Mouse (Mus musculus) kidney, embryonic 15.5 days (tissue): ENCODE results near the gene E130308A19Rik. TPM values are rescaled to one million over a fixed set of nuclear protein-coding genes. Genes with fewer than 3 reads are reported as not detected.

ENCODE experiments used
- ATAC-seq: fragments of 200-750 bp; cut with Nextera tagmentation; replicated peaks from 2 replicates; pipeline ENCODE4 v1.8.0; 2017; ENCODE audit warnings: moderate TSS enrichment; ENCODE audit not compliant: low FRiP score
- H3K27ac ChIP-seq: fragments of 300-500 bp; sonication (generic); 2 replicates; pipeline ENCODE4 v1.5.1; 2015; ENCODE audit warnings: mild to moderate bottlenecking, inconsistent platforms
- H3K27me3 ChIP-seq: fragments of 300-500 bp; sonication (generic); 2 replicates; pipeline ENCODE4 v1.6.1; 2015; ENCODE audit warnings: inconsistent platforms
- H3K36me3 ChIP-seq: fragments of 300-500 bp; sonication (generic); 2 replicates; pipeline ENCODE4 v1.6.1; 2015; ENCODE audit warnings: inconsistent platforms
- H3K4me1 ChIP-seq: fragments of 300-500 bp; sonication (generic); 2 replicates; pipeline ENCODE4 v1.6.1; 2015; ENCODE audit warnings: inconsistent platforms
- H3K4me2 ChIP-seq: fragments of 300-500 bp; sonication (generic); 2 replicates; pipeline ENCODE4 v1.6.1; 2015; ENCODE audit warnings: moderate library complexity, mild to moderate bottlenecking, inconsistent platforms
- H3K4me3 ChIP-seq: fragments of 300-500 bp; sonication (generic); replicated peaks from 2 replicates; pipeline ENCODE4 v1.5.1; 2015; ENCODE audit warnings: mild to moderate bottlenecking, inconsistent platforms
- H3K9ac ChIP-seq: fragments of 300-500 bp; sonication (generic); 2 replicates; pipeline ENCODE4 v1.6.1; 2015; ENCODE audit warnings: mild to moderate bottlenecking, inconsistent platforms
- H3K9me3 ChIP-seq: fragments of 300-500 bp; sonication (generic); replicated peaks from 2 replicates; pipeline ENCODE4 v1.6.1; 2016; ENCODE audit warnings: inconsistent platforms
- WGBS: fragments of 180-500 bp; shearing (Covaris S2); methylation state at CpG from one replicate; pipeline ENCODE4 v1.1.7; 2015; ENCODE audit warnings: mixed read lengths; 5-methylcytosine and 5-hydroxymethylcytosine counted together
- polyA plus RNA-seq: library from polyadenylated mRNA; unstranded; fragments of >200 nt; fragmentation: Nextera tagmentation; extraction: Ambion mirVana; gene quantifications from 2 replicates; pipeline ENCODE4 v1.2.1, GENCODE M21; 2015

E130308A19Rik gene
- polyA plus RNA-seq, 1 experiment from 2014 or later = 35.6 TPM

DNA sequence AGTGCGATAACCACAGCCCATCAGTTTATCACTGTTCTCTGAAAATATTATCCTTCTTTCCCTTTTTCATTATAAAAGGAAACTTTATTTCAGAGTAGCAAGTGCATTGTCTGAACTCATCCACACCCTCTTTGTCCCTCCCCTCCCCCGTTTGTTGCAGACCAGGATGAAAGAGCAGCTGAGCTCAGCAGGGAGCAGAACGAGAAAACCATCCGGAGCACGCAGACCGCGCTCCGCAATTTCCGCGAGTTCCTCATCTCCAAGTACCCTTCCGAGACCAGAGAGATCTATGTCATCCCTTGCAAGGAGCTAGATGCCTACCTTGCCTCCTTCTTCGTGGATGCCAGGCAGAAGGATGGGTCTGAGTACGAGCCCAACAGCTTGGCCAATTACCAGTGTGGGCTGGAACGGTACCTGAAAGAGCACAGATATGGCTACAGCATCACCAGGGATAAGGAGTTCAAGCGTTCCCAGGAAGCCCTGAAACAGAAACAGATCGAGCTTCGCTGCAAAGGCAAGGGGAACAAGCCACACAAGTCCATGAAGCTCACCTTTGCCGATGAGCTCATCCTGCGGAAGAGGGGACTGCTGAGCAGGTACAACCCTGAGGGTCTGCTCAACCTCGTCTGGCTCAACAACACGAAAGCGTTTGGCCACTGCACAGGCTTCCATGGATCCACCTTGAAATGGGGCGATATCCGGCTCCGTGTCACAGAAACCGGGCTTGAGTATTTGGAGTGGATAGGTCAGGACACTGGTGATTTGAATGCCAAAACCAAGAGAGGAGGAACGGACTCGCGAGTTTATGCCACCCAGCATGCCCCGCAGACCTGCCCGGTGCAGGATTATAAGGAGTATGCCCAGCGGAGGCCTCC, 93.7 kb downstream of the E130308A19Rik start:
- H3K4me2 ChIP-seq = no peak overlapping the region
- no peaks in the 10 kb centered on the region for H3K27me3 ChIP-seq
- H3K27ac ChIP-seq = peak overlapping the region; percentile 70; the same call in 1 of the 2 replicates
- peaks cover 48% of the 10 kb centered on the region for H3K4me1 ChIP-seq
- 0 out of 2 replicates have a peak, but pooled peaks cover 12% of the 10 kb centered on the region for H3K36me3 ChIP-seq
- ATAC-seq = no peak
- H3K4me3 ChIP-seq = no peak overlapping the region
- 88% methylated on average over 32 of the region's 32 CpGs for WGBS
- H3K9ac ChIP-seq = no peak overlapping the region
- no peaks in the 10 kb centered on the region for H3K9me3 ChIP-seq

DNA sequence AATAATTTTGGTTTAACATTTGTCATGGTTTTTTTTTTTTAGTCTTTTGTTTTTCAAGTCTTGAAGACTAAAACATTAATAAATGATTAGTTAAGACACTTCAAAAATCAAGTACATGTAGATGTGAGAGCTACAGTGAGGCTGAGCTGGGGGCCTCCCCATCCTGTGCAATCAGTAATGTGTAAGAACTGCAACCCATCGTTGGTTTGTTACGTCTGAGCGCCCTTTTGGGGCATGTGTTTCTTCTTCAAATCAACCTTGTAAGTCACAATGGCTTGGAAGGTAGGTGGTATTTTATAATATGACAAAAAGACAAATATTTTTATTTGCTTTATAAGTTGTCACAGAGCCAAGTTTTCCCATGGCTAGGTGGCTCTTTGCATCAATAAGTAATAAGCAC, 95.8 kb downstream of the E130308A19Rik start:
- no peak overlapping the region for H3K27ac ChIP-seq
- no peak for ATAC-seq
- peaks cover 32% of the 10 kb centered on the region for H3K4me1 ChIP-seq
- WGBS = 56% methylated on average over 3 of the region's 3 CpGs
- no peak overlapping the region for H3K9ac ChIP-seq
- no peak overlapping the region for H3K4me3 ChIP-seq
- 0 out of 2 replicates have a peak, but pooled peaks cover 12% of the 10 kb centered on the region for H3K36me3 ChIP-seq
- no peaks in the 10 kb centered on the region for H3K27me3 ChIP-seq
- no peaks in the 10 kb centered on the region for H3K9me3 ChIP-seq
- no peak overlapping the region for H3K4me2 ChIP-seq

DNA sequence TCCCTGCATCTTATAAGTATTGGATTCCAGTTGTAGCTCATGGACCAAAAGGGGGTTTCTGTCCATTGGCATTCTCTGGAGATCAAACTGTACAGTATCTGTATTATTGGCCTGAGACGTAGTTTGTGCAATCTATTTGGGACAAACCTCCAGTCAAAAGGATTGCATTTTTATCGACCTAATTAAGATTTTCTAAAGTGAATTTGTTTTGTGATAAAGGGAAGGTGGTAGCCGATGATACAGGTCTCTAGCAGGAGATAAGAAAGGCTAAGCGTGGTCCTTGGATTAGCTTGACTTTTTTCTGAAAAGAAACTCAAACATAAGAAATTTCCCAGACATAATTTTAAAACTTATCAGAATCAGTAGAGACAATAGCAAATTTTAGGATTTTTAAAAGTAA, 99.6 kb downstream of the E130308A19Rik start:
- no peak overlapping the region for H3K4me2 ChIP-seq
- WGBS = 89% methylated on average over 4 of the region's 4 CpGs

DNA sequence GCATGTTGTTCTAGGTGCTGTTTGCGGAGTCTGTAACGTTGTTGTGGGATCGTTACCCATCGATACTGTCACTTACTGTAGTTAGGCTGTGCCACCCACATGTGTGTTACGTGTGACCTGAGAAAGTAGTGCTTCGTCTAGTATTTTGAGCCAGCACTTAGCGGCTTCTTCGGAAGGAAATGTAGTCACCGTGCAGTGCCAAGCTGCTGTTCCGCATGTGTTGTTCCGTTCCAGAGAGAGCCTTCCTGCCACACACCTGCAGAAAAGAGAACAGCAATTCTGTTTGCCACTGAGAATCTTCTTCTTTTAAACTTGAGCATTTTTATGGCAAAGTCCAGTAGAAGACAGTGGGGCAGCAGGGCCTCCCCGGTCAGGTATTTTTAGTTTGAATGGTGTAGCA, 100.5 kb downstream of the E130308A19Rik start:
- H3K4me1 ChIP-seq = peaks cover 11% of the 10 kb centered on the region; the same call in 1 of the 2 replicates
- ATAC-seq = no peak
- H3K36me3 ChIP-seq = no peaks in the 10 kb centered on the region
- no peak overlapping the region for H3K4me3 ChIP-seq
- no peak overlapping the region for H3K4me2 ChIP-seq
- H3K27me3 ChIP-seq = no peaks in the 10 kb centered on the region
- WGBS = 85% methylated on average over 12 of the region's 12 CpGs
- H3K9ac ChIP-seq = no peak overlapping the region
- no peaks in the 10 kb centered on the region for H3K9me3 ChIP-seq
- no peak overlapping the region for H3K27ac ChIP-seq

More for the DNA sequence above, 99.6 kb downstream of the E130308A19Rik start:
- Histone ChIP-seq H3K9me3 (no peaks in the 10 kb centered on the region), H3K4me3 (no peak overlapping the region), H3K9ac (no peak overlapping the region), H3K4me1 (peaks cover 11% of the 10 kb centered on the region; the same call in 1 of the 2 replicates), H3K27ac (no peak overlapping the region), H3K36me3 (0 out of 2 replicates have a peak, but pooled peaks cover 2% of the 10 kb centered on the region), H3K27me3 (no peaks in the 10 kb centered on the region)
- no peak for ATAC-seq

DNA sequence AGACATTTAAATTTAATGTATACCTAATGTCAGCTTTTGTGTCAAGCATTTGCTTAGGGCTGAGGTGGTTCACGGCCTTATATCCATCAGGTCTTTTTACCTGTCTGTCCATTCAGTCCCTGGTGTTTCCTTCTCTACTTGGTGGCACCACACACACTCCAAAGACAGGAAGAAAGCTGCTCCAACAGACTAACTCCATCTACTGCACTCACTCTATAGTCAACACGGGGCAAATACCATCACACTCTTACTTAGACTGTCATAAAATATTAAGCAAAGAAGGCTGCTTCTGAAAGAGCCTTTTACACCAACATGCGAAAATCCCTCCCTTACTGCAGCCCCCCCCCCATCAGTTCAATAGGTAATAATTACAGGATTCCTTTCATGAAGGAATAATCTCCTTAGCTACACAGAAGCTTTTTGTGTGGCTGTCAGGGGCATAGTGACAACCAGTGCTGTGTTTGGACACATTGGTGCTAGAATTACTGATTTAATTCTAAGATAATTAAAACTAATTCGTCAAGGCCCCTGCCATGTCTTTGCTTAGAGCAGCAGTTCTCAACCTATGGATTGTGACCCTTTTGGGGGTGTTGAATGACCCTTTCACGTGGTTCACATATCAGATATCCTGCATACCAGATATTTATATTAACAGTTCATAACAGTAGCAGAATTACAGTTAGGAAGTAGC, 101.3 kb downstream of the E130308A19Rik start:
- WGBS = 54% methylated on average over 5 of the region's 5 CpGs
- Histone ChIP-seq H3K4me3 (no peak overlapping the region), H3K4me1 (peaks cover 8% of the 10 kb centered on the region; the same call in 1 of the 2 replicates), H3K9ac (no peak overlapping the region), H3K27me3 (no peaks in the 10 kb centered on the region), H3K36me3 (no peaks in the 10 kb centered on the region), H3K4me2 (no peak overlapping the region), H3K27ac (no peak overlapping the region), H3K9me3 (no peaks in the 10 kb centered on the region)
- no peak for ATAC-seq

DNA sequence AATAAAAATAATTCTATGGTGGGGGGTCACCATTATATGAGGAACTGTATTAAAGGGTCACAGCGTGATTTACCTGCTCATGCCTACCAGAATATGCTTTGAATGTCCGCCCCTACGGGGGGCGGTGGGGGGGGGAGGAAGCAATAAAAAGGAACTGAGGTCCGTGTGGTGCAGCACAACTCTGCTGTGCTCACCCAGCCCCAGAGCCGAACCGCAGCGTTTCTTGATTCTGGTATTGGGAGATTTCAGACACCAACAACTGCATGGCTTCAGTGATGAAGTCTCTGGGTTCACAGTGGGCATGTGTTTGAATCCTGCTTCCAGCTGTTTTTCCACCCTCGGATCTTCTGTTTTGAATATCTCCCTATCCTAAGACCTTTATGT, 101.9 kb downstream of the E130308A19Rik start:
- Histone ChIP-seq H3K9me3 (no peaks in the 10 kb centered on the region), H3K27ac (no peak overlapping the region), H3K4me2 (no peak overlapping the region), H3K27me3 (no peaks in the 10 kb centered on the region), H3K36me3 (no peaks in the 10 kb centered on the region), H3K4me3 (no peak overlapping the region), H3K9ac (no peak overlapping the region), H3K4me1 (peaks cover 8% of the 10 kb centered on the region; the same call in 1 of the 2 replicates)
- WGBS = 56% methylated on average over 9 of the region's 9 CpGs
- no peak for ATAC-seq

DNA sequence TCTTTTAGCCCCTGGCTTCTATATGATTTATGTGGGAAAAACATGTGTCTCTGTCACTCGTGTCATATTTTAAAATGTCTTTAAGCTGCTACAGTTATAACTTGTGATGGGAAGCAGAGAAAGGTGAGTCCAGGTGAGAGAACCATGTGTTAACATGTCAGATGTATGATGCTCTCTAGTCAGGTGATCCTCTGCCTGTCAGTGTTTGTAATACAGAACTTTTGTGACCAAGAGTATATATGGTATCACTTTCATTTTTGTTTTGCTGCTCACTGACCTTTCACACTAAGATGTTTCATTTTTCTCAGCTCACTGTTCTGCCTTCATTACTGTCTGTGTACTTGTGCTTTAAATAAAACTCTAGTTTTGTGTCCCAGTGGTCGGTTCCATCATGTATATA, 102.8 kb downstream of the E130308A19Rik start:
- no peak overlapping the region for H3K9ac ChIP-seq
- ATAC-seq = no peak

DNA sequence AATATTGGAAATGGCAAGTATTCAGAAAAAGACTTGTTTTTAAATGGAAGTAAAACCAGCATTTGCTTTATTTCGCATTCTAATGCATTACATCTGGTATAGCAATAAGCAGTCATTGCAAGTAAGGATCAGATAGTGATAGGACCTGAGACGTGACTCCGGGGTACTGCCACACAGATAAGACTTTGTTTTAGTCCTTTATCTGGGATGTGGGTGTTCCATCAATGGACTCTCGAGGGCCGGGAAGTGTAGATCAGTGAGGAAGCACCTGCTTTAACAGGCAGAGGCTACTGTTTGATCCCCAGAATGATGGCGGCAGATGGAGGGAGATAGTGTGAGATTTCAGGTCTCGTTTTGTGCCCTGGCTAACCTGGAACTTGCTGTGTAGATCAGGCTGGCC, 105.5 kb downstream of the E130308A19Rik start:
- Histone ChIP-seq H3K4me3 (no peak overlapping the region), H3K4me2 (no peak overlapping the region), H3K9me3 (no peaks in the 10 kb centered on the region), H3K36me3 (no peaks in the 10 kb centered on the region), H3K27ac (no peak overlapping the region), H3K27me3 (no peaks in the 10 kb centered on the region), H3K4me1 (peaks cover 6% of the 10 kb centered on the region; the same call in 1 of the 2 replicates), H3K9ac (no peak overlapping the region)
- WGBS = 90% methylated on average over 7 of the region's 7 CpGs
- ATAC-seq = no peak

More for the DNA sequence above, 102.8 kb downstream of the E130308A19Rik start:
- Histone ChIP-seq H3K27ac (no peak overlapping the region), H3K4me2 (no peak overlapping the region), H3K36me3 (no peaks in the 10 kb centered on the region), H3K27me3 (no peaks in the 10 kb centered on the region), H3K9me3 (no peaks in the 10 kb centered on the region), H3K4me3 (no peak overlapping the region), H3K4me1 (peaks cover 8% of the 10 kb centered on the region; the same call in 1 of the 2 replicates)
- 82% methylated on average over 2 of the region's 2 CpGs for WGBS

DNA sequence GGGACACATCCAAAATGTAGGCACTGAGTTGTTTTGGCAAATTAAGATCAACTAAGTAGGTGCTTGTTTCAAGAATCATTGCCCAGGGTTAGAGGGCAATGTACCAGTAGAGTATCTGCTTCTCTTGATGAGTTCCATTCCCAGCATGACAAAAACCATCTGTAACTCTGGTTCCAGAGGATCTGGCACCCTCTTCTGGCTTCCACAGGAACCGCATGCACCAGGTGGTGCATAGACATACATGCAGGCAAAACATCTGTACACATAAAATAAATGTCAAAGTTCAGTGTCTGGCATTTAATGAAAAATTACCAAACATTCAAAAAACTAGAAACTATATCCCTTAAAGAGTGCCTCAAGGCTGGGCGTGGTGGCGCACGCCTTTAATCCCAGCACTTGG, 113.3 kb downstream of the E130308A19Rik start:
- no peak for ATAC-seq
- no peak overlapping the region for H3K4me2 ChIP-seq
- H3K4me1 ChIP-seq = no peaks in the 10 kb centered on the region
- 97% methylated on average over 4 of the region's 4 CpGs for WGBS
- no peaks in the 10 kb centered on the region for H3K9me3 ChIP-seq
- 0 out of 2 replicates have a peak, but pooled peaks cover 5% of the 10 kb centered on the region for H3K36me3 ChIP-seq
- H3K27me3 ChIP-seq = no peaks in the 10 kb centered on the region
- H3K9ac ChIP-seq = no peak overlapping the region
- H3K27ac ChIP-seq = no peak overlapping the region
- H3K4me3 ChIP-seq = no peak overlapping the region

DNA sequence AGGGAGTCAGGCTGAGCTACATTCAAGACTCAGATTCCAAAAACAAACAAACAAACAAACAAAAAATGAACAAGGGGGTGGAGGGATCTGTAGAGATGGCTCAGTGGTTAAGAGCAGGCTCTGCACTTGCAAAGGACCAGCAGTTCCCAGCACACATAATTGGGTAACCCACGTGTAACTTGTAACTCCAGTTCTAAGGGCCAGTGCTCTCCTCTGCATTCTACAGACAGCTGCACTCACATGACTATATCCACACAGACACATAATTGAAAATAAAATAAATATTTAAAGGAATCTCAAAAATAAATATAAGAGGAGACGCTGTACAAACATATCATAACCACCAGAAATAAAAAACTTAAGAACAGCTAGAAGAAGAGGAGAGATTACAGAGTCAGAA, 113.9 kb downstream of the E130308A19Rik start:
- Histone ChIP-seq H3K4me3 (no peak overlapping the region), H3K36me3 (0 out of 2 replicates have a peak, but pooled peaks cover 5% of the 10 kb centered on the region), H3K9ac (no peak overlapping the region), H3K9me3 (no peaks in the 10 kb centered on the region), H3K4me2 (no peak overlapping the region), H3K27ac (no peak overlapping the region), H3K27me3 (no peaks in the 10 kb centered on the region), H3K4me1 (no peaks in the 10 kb centered on the region)
- no peak for ATAC-seq
- 85% methylated on average over 2 of the region's 2 CpGs for WGBS

DNA sequence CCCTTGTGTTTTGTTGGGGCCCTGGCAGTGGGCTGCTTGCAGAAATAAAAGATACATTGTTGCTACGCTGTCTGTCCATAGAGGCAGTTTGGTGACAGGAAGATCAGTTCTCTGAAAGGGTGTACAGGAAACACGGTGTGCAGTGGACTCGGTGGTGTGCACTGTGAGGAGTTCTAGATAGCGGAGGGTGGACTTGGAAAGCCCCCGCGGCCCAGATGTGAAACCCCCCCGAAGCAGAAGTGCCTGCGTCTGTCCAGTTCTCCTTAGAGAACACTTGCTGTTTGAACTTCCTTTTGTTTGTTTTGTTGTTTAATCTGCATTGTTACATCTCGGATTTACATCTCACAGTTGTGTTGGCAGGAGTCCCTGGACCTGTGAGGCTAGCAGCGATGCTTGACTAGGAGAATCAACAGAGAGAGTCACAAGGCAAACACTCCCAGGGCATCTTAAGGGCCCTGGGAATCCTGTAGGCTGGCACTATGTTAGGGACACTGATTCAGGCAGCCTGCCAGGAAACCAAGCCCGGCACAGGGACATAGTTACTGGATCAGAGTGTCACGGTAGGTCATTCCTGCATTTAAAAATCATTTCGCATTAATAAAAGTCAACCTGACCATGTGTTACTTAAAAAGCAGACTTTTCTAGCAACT, 127.6 kb downstream of the E130308A19Rik start:
- peaks cover 20% of the 10 kb centered on the region for H3K4me1 ChIP-seq
- no peak overlapping the region for H3K27ac ChIP-seq
- 71% methylated on average over 13 of the region's 13 CpGs for WGBS
- H3K4me3 ChIP-seq = no peak overlapping the region
- no peaks in the 10 kb centered on the region for H3K9me3 ChIP-seq
- H3K4me2 ChIP-seq = no peak overlapping the region
- no peak overlapping the region for H3K9ac ChIP-seq
- H3K27me3 ChIP-seq = no peaks in the 10 kb centered on the region
- no peak for ATAC-seq
- H3K36me3 ChIP-seq = peaks cover 11% of the 10 kb centered on the region; the same call in 1 of the 2 replicates
